ENCODE assay signal across 28 mouse cellular contexts in genomic region chr4:129662255-129662813, GRCm38 (mm10). TPM values are rescaled to one million over a fixed set of nuclear protein-coding genes. Genes with fewer than 3 reads are reported as not detected.
DNase-seq lines count a peak whose midpoint lies in the region; ATAC-seq and TF ChIP-seq lines count a peak whose summit lies in the region.
"Had no signal": no experiment of that assay in that cellular context is flagged by ENCODE, and none has a peak within 500 bp of the region (broad histone marks: within the 10 kb centered on the region; RNA-seq: fewer than 3 reads in every experiment).

No protein-coding gene starts in this region.

- no peak for DNase-seq in limb, embryonic 14.5 days (ENCODE audit: low spot score)
- DNase-seq in limb, embryonic 10.5 days (ENCODE audit: low spot score): no peak
- DNase-seq in MEL (ENCODE audit: low read depth, low spot score): no peak
- DNase-seq in embryo, embryonic 10.5 days (ENCODE audit: low spot score): no peak
- no peak for DNase-seq in urinary bladder, postnatal 4 days (ENCODE audit: low spot score in 2 of 2)
- DNase-seq: adrenal gland, adult 8-10 months; adrenal gland, postnatal 25 days; cerebellum, adult 11-12 months; cerebellum, adult 8-10 months; cerebellum, postnatal 10 days; cerebellum, postnatal 36 days; gastrocnemius, postnatal 10 days; gastrocnemius, postnatal 36 days; heart, adult 2 months; heart, postnatal 14 days; heart, postnatal 4 days had no signal

- no peak overlapping the region for H3K4me3 ChIP-seq in limb, embryonic 14.5 days (replicated peaks; ENCODE audit: low read length)
- no peak overlapping the region for H3K4me3 ChIP-seq in limb, embryonic 10.5 days
- H3K4me3 ChIP-seq in MEL (ENCODE audit: control insufficient read depth in 1 of 2, insufficient read depth in 1 of 2, low read depth in 2 of 2, low read length in 2 of 2): no peak overlapping the region
- H3K4me3 ChIP-seq: embryonic facial prominence, embryonic 13.5 days; forebrain, embryonic 10.5 days; forebrain, embryonic 13.5 days; heart, adult 2 months; heart, embryonic 10.5 days; heart, embryonic 13.5 days had no signal

- no peak overlapping the region for H3K4me2 ChIP-seq in limb, embryonic 14.5 days (replicated peaks; ENCODE audit: low read depth, low read length, severe bottlenecking)
- H3K4me2 ChIP-seq: embryonic facial prominence, embryonic 13.5 days; forebrain, embryonic 13.5 days; heart, embryonic 13.5 days; hindbrain, embryonic 14.5 days had no signal

- no peak for TF ChIP-seq RAD21 in MEL (IDR thresholded peaks at IDR 0.05; ENCODE audit: low read depth, low read length)

- no peak for TF ChIP-seq POLR2A in limb, embryonic 14.5 days (IDR thresholded peaks at IDR 0.05; ENCODE audit: borderline replicate concordance, extremely low read depth, insufficient read depth, insufficient read length)
- no peak for TF ChIP-seq POLR2A in MEL (IDR thresholded peaks at IDR 0.05; ENCODE audit: control insufficient read depth in 1 of 2, insufficient read depth in 1 of 2, low read depth in 1 of 2, low read length in 2 of 2, poor library complexity in 1 of 2)

- H3K79me2 ChIP-seq in MEL (ENCODE audit: control insufficient read depth, insufficient read depth, low read length, poor library complexity): peaks cover 3% of the 10 kb centered on the region; the same call in 1 of the 2 replicates

- no peaks in the 10 kb centered on the region for H3K27me3 ChIP-seq in limb, embryonic 14.5 days (ENCODE audit: control insufficient read depth, insufficient read depth, low read length)
- no peaks in the 10 kb centered on the region for H3K27me3 ChIP-seq in limb, embryonic 10.5 days (ENCODE audit: low read depth, poor library complexity, severe bottlenecking)
- no peaks in the 10 kb centered on the region for H3K27me3 ChIP-seq in MEL (ENCODE audit: control insufficient read depth in 1 of 2, insufficient read depth in 2 of 2, low read length in 2 of 2)
- H3K27me3 ChIP-seq: CH12.LX; embryonic facial prominence, embryonic 13.5 days; forebrain, embryonic 13.5 days; heart, embryonic 13.5 days had no signal

- TF ChIP-seq CTCF in MEL (IDR thresholded peaks at IDR 0.05 in 2 of 3, conservative IDR thresholded peaks at IDR 0.05 in 1 of 3; ENCODE audit: control insufficient read depth in 1 of 3, insufficient read depth in 1 of 3, low read depth in 2 of 3, low read length in 3 of 3, poor library complexity in 1 of 3, severe bottlenecking in 1 of 3): no peak

- no peak overlapping the region for H3K9ac ChIP-seq in limb, embryonic 14.5 days (ENCODE audit: low read depth, low read length, severe bottlenecking)
- H3K9ac ChIP-seq in MEL (ENCODE audit: control insufficient read depth, low read depth, low read length, poor library complexity, severe bottlenecking): no peak overlapping the region
- H3K9ac ChIP-seq: embryonic facial prominence, embryonic 13.5 days; forebrain, embryonic 13.5 days; heart, embryonic 13.5 days; hindbrain, embryonic 14.5 days had no signal

- H3K9me3 ChIP-seq in limb, embryonic 14.5 days (ENCODE audit: control insufficient read depth, low read length): no peaks in the 10 kb centered on the region
- no peaks in the 10 kb centered on the region for H3K9me3 ChIP-seq in limb, embryonic 10.5 days (replicated peaks)
- no peaks in the 10 kb centered on the region for H3K9me3 ChIP-seq in MEL (replicated peaks; ENCODE audit: insufficient read depth, low read length)
- H3K9me3 ChIP-seq: embryonic facial prominence, embryonic 13.5 days; forebrain, embryonic 10.5 days; forebrain, embryonic 13.5 days; G1E; heart, embryonic 10.5 days; heart, embryonic 13.5 days had no signal

- H3K4me1 ChIP-seq in limb, embryonic 14.5 days (ENCODE audit: control insufficient read depth, insufficient read depth, low read length): no peaks in the 10 kb centered on the region
- no peaks in the 10 kb centered on the region for H3K4me1 ChIP-seq in limb, embryonic 10.5 days
- H3K4me1 ChIP-seq in MEL (ENCODE audit: control insufficient read depth in 1 of 2, insufficient read depth in 2 of 2, low read length in 2 of 2): no peaks in the 10 kb centered on the region
- H3K4me1 ChIP-seq: embryonic facial prominence, embryonic 13.5 days; forebrain, embryonic 10.5 days; forebrain, embryonic 13.5 days; heart, embryonic 10.5 days; heart, embryonic 13.5 days had no signal

- no peak overlapping the region for H3K27ac ChIP-seq in limb, embryonic 14.5 days (replicated peaks; ENCODE audit: low read depth, low read length)
- H3K27ac ChIP-seq in limb, embryonic 10.5 days: no peak overlapping the region
- H3K27ac ChIP-seq in MEL (ENCODE audit: control insufficient read depth, low read depth, low read length): no peak overlapping the region
- H3K27ac ChIP-seq: embryonic facial prominence, embryonic 13.5 days; forebrain, embryonic 10.5 days; forebrain, embryonic 13.5 days; heart, adult 2 months; heart, embryonic 10.5 days; heart, embryonic 13.5 days; hindbrain, embryonic 14.5 days; hindbrain, postnatal 0 days had no signal

- ATAC-seq in limb, embryonic 14.5 days (ENCODE audit: low FRiP score, low read depth): peak; percentile 57; the same call in 1 of the 2 replicates
- 0 out of 2 replicates have a peak, but pooled peaks have one; percentile 32 for ATAC-seq in common myeloid progenitor, adult 5-6 weeks (replicated peaks; ENCODE audit: low read depth, poor library complexity, severe bottlenecking)
- ATAC-seq: activated CD4-positive, CD25-positive, alpha-beta regulatory T cell, adult 4 months; forebrain, embryonic 13.5 days; forebrain, embryonic 16.5 days; hindbrain, postnatal 0 days had no signal

- TF ChIP-seq EP300 in MEL (IDR thresholded peaks at IDR 0.05; ENCODE audit: low read depth in 1 of 2, low read length in 2 of 2): no peak

- peaks cover 58% of the 10 kb centered on the region for H3K36me3 ChIP-seq in limb, embryonic 14.5 days (ENCODE audit: control insufficient read depth, insufficient read depth, low read length)
- H3K36me3 ChIP-seq in limb, embryonic 10.5 days: peaks cover 82% of the 10 kb centered on the region
- H3K36me3 ChIP-seq in MEL (ENCODE audit: control insufficient read depth in 1 of 2, insufficient read depth in 2 of 2, low read length in 2 of 2): peaks cover 0 to 12% of the 10 kb centered on the region in 2 experiments; a peak in 3 of 4 replicates

- WGBS in limb, embryonic 14.5 days: 65% methylated on average over 3 of the region's 3 CpGs
- 82% methylated on average over 3 of the region's 3 CpGs for WGBS in limb, embryonic 10.5 days

TF ChIP-seq in MEL, 35 proteins besides CTCF, POLR2A, EP300 and RAD21:
- TF ChIP-seq UBTF (IDR thresholded peaks at IDR 0.05; ENCODE audit: borderline replicate concordance, insufficient read depth, low read depth, low read length) (no peak), MYB (IDR thresholded peaks at IDR 0.05; ENCODE audit: low read depth, low read length) (peak; percentile 57; the same call in 1 of the 2 replicates)

RNA-seq across cellular contexts. Expression of gene Kpna6, which starts 10.2 kb away (rescaled TPM):
- polyA plus RNA-seq in limb, embryonic 14.5 days (2012; rRNA removed): 35.2 and 40.5 TPM in 2 replicates
- polyA plus RNA-seq in limb, embryonic 14.5 days (2014; fragmentation: Nextera tagmentation; extraction: Ambion mirVana): 14.6 and 15.2 TPM in 2 replicates
- 14.8 TPM in 2 replicates for polyA plus RNA-seq in limb, embryonic 10.5 days (2016; fragmentation: Nextera tagmentation; extraction: Ambion mirVana)
- total RNA-seq in MEL (2012; rRNA removed): 15.9 and 18.0 TPM in 2 replicates
- polyA plus RNA-seq in MEL (2012; ENCODE audit: insufficient read depth in 1 of 2, insufficient read length in 2 of 2, low read depth in 1 of 2, low replicate concordance in 2 of 2, missing spikeins in 1 of 2): 10 to 100 TPM; 19.6 to 66.5 TPM
- 21.9 and 26.2 TPM in 2 replicates for total RNA-seq in common myeloid progenitor, adult 5-6 weeks (2017)

RNA-seq across cellular contexts. Expression of gene Txlna, which starts 21.5 kb away (rescaled TPM):
- polyA plus RNA-seq in limb, embryonic 14.5 days (2012; rRNA removed): 80.3 and 82.6 TPM in 2 replicates
- polyA plus RNA-seq in limb, embryonic 14.5 days (2014; fragmentation: Nextera tagmentation; extraction: Ambion mirVana): 108 and 112 TPM in 2 replicates
- 109 and 122 TPM in 2 replicates for polyA plus RNA-seq in limb, embryonic 10.5 days (2016; fragmentation: Nextera tagmentation; extraction: Ambion mirVana)
- 68.0 and 69.5 TPM in 2 replicates for total RNA-seq in MEL (2012; rRNA removed)
- polyA plus RNA-seq in MEL (2012; ENCODE audit: insufficient read depth in 1 of 2, insufficient read length in 2 of 2, low read depth in 1 of 2, low replicate concordance in 2 of 2, missing spikeins in 1 of 2): 10 to 100 TPM in 1 of 2 experiments, not detected in 1; 68.9 TPM
- total RNA-seq in common myeloid progenitor, adult 5-6 weeks (2017): 112 and 134 TPM in 2 replicates

RNA-seq across cellular contexts. Expression of gene Tmem39b, which starts 34.3 kb away (rescaled TPM):
- 49.1 and 77.0 TPM in 2 replicates for polyA plus RNA-seq in limb, embryonic 14.5 days (2012; rRNA removed)
- 24.1 and 27.1 TPM in 2 replicates for polyA plus RNA-seq in limb, embryonic 14.5 days (2014; fragmentation: Nextera tagmentation; extraction: Ambion mirVana)
- polyA plus RNA-seq in limb, embryonic 10.5 days (2016; fragmentation: Nextera tagmentation; extraction: Ambion mirVana): 16.0 TPM in 2 replicates
- 12.2 and 14.7 TPM in 2 replicates for total RNA-seq in MEL (2012; rRNA removed)
- polyA plus RNA-seq in MEL (2012; ENCODE audit: insufficient read depth in 1 of 2, insufficient read length in 2 of 2, low read depth in 1 of 2, low replicate concordance in 2 of 2, missing spikeins in 1 of 2): 10 to 100 TPM; 55.2 to 81.0 TPM
- 7.9 and 9.6 TPM in 2 replicates for total RNA-seq in common myeloid progenitor, adult 5-6 weeks (2017)

RNA-seq across cellular contexts. Expression of gene Ccdc28b, which starts 38.6 kb away (rescaled TPM):
- 34.7 and 51.0 TPM in 2 replicates for polyA plus RNA-seq in limb, embryonic 14.5 days (2012; rRNA removed)
- 42.8 and 45.7 TPM in 2 replicates for polyA plus RNA-seq in limb, embryonic 14.5 days (2014; fragmentation: Nextera tagmentation; extraction: Ambion mirVana)
- 34.9 and 42.3 TPM in 2 replicates for polyA plus RNA-seq in limb, embryonic 10.5 days (2016; fragmentation: Nextera tagmentation; extraction: Ambion mirVana)
- 18.3 and 21.4 TPM in 2 replicates for total RNA-seq in MEL (2012; rRNA removed)
- polyA plus RNA-seq in MEL (2012; ENCODE audit: insufficient read depth in 1 of 2, insufficient read length in 2 of 2, low read depth in 1 of 2, low replicate concordance in 2 of 2, missing spikeins in 1 of 2): 10 to 100 TPM in 1 of 2 experiments, not detected in 1; 29.1 TPM
- 48.6 and 59.3 TPM in 2 replicates for total RNA-seq in common myeloid progenitor, adult 5-6 weeks (2017)

RNA-seq across cellular contexts. Expression of gene Iqcc, which starts 43.4 kb away (rescaled TPM):
- polyA plus RNA-seq in limb, embryonic 14.5 days (2012; rRNA removed): 28.6 and 35.5 TPM in 2 replicates
- polyA plus RNA-seq in limb, embryonic 14.5 days (2014; fragmentation: Nextera tagmentation; extraction: Ambion mirVana): 23.2 and 28.6 TPM in 2 replicates
- polyA plus RNA-seq in limb, embryonic 10.5 days (2016; fragmentation: Nextera tagmentation; extraction: Ambion mirVana): 30.2 and 34.7 TPM in 2 replicates
- total RNA-seq in MEL (2012; rRNA removed): 13.6 and 15.4 TPM in 2 replicates
- 10 to 100 TPM in 1 of 2 experiments, not detected in 1; 18.5 TPM for polyA plus RNA-seq in MEL (2012; ENCODE audit: insufficient read depth in 1 of 2, insufficient read length in 2 of 2, low read depth in 1 of 2, low replicate concordance in 2 of 2, missing spikeins in 1 of 2)
- 11.1 and 17.1 TPM in 2 replicates for total RNA-seq in common myeloid progenitor, adult 5-6 weeks (2017)
